In genomic region chr8:26352541-26353010, GRCm38 (mm10) we compare ENCODE assay signal across 8 mouse cellular contexts.
A peak's percentile ranks its signal among the peaks of the same experiment; 100 is the strongest.
DNase-seq lines count a peak whose midpoint lies in the region; ATAC-seq lines count a peak whose summit lies in the region.

No protein-coding gene starts in this region.

- H3K36me3 ChIP-seq in lung, embryonic 16.5 days (ENCODE audit: control insufficient read depth, insufficient read depth, low read length): no peaks in the 10 kb centered on the region
- H3K36me3 ChIP-seq in stomach, embryonic 16.5 days (ENCODE audit: control insufficient read depth, insufficient read depth, low read length): no peaks in the 10 kb centered on the region

- no peaks in the 10 kb centered on the region for H3K27me3 ChIP-seq in lung, embryonic 16.5 days (ENCODE audit: control insufficient read depth, insufficient read depth, low read depth, low read length)
- 0 out of 2 replicates have a peak, but pooled peaks cover 4% of the 10 kb centered on the region for H3K27me3 ChIP-seq in stomach, embryonic 16.5 days (ENCODE audit: control insufficient read depth, insufficient read depth, low read length)

- peak; percentile 78 to 84 for DNase-seq in cerebellum, postnatal 10 days
- DNase-seq in cerebellum, adult 9-11 months: no peak
- DNase-seq in embryo, embryonic 11.5 days (ENCODE audit: low read depth, low spot score): peak; percentile 29
- DNase-seq in heart, adult 8-10 months (ENCODE audit: low spot score): peak; percentile 92
- DNase-seq in kidney, adult 11 months: peak; percentile 72
- no peak for DNase-seq in cerebellum, adult 8-10 months

- peak overlapping the region; percentile 64 for H3K4me2 ChIP-seq in lung, embryonic 16.5 days (ENCODE audit: low read depth, low read length)
- peak overlapping the region; percentile 56 for H3K4me2 ChIP-seq in stomach, embryonic 16.5 days (ENCODE audit: low read depth, low read length)

- H3K9me3 ChIP-seq in lung, embryonic 16.5 days (ENCODE audit: control insufficient read depth, low read length): no peaks in the 10 kb centered on the region
- H3K9me3 ChIP-seq in stomach, embryonic 16.5 days (replicated peaks; ENCODE audit: control insufficient read depth, low read length): no peaks in the 10 kb centered on the region

- peaks cover 22% of the 10 kb centered on the region for H3K4me1 ChIP-seq in lung, embryonic 16.5 days (replicated peaks; ENCODE audit: control insufficient read depth, insufficient read depth, low read length)
- H3K4me1 ChIP-seq in stomach, embryonic 16.5 days (ENCODE audit: control insufficient read depth, insufficient read depth, low read length): peaks cover 6% of the 10 kb centered on the region; the same call in 1 of the 2 replicates

- peak overlapping the region; percentile 39 for H3K4me3 ChIP-seq in lung, embryonic 16.5 days (ENCODE audit: low read length)
- peak overlapping the region; percentile 30 for H3K4me3 ChIP-seq in stomach, embryonic 16.5 days (replicated peaks; ENCODE audit: low read length)

- H3K9ac ChIP-seq in lung, embryonic 16.5 days (ENCODE audit: low read length): no peak overlapping the region; the same call in 1 of the 2 replicates
- peak overlapping the region; percentile 50; the same call in 1 of the 2 replicates for H3K9ac ChIP-seq in stomach, embryonic 16.5 days (ENCODE audit: low read length)

- ATAC-seq in lung, embryonic 16.5 days (ENCODE audit: low read depth): peak; percentile 87
- ATAC-seq in stomach, embryonic 16.5 days (ENCODE audit: insufficient read depth, low FRiP score): peak; percentile 87

- H3K27ac ChIP-seq in lung, embryonic 16.5 days (ENCODE audit: low read length): peak overlapping the region; percentile 96
- peak overlapping the region; percentile 98 for H3K27ac ChIP-seq in stomach, embryonic 16.5 days (ENCODE audit: low read length)

- WGBS in lung, embryonic 16.5 days: 33% methylated on average over 9 of the region's 9 CpGs
- 34% methylated on average over 9 of the region's 9 CpGs for WGBS in stomach, embryonic 16.5 days

Comparison
In these comparisons a context has a peak if more than half of its experiments do, and no peak if none do; other contexts are left out.
1. DNase-seq: peak in cerebellum, postnatal 10 days (2 of 2), embryo, embryonic 11.5 days (single experiment), heart, adult 8-10 months (single experiment) and kidney, adult 11 months (single experiment); none in cerebellum, adult 9-11 months (single experiment) and cerebellum, adult 8-10 months (single experiment).